Mouse (Mus musculus): ENCODE data around the gene Ank. TPM values are rescaled to one million over a fixed set of nuclear protein-coding genes. Genes with fewer than 3 reads are reported as not detected.

Ank gene
- total and polyA plus RNA-seq, 3 experiments: 0.04 to 0.15 TPM; not detected in 1

- TF ChIP-seq SMC3 (IDR thresholded peaks at IDR 0.05; ENCODE audit: low read depth, low read length) (no peak), USF1 (IDR thresholded peaks at IDR 0.05; ENCODE audit: low read depth, low read length) (no peak), ZNF384 (IDR thresholded peaks at IDR 0.05; ENCODE audit: low read depth, low read length) (peak; percentile 78), MYC (IDR thresholded peaks at IDR 0.05; ENCODE audit: low read depth, low read length) (no peak), KAT2A (conservative IDR thresholded peaks at IDR 0.05; ENCODE audit: low read depth, low read length) (no peak), ETS1 (IDR thresholded peaks at IDR 0.05; ENCODE audit: low read depth, low read length) (peak; percentile 74), RCOR1 (IDR thresholded peaks at IDR 0.05; ENCODE audit: low read depth, low read length) (peak; percentile 52; the same call in 1 of the 2 replicates), MAFK (IDR thresholded peaks at IDR 0.05; ENCODE audit: borderline replicate concordance, low read depth, low read length) (no peak), TCF12 (IDR thresholded peaks at IDR 0.05; ENCODE audit: low read depth, low read length) (0 out of 2 replicates have a peak, but pooled peaks have one; percentile 45), BHLHE40 (IDR thresholded peaks at IDR 0.05; ENCODE audit: borderline replicate concordance, low read depth, low read length) (peak; percentile 40; the same call in 1 of the 2 replicates), RAD21 (IDR thresholded peaks at IDR 0.05; ENCODE audit: low read depth, low read length) (no peak), JUND (IDR thresholded peaks at IDR 0.05; ENCODE audit: low read depth, low read length) (no peak), ZMIZ1 (IDR thresholded peaks at IDR 0.05; ENCODE audit: low read depth, low read length) (no peak), USF2 (IDR thresholded peaks at IDR 0.05; ENCODE audit: borderline replicate concordance in 1 of 2, insufficient read depth in 1 of 2, low read depth in 1 of 2, low read length in 2 of 2) (no peak), MAZ (IDR thresholded peaks at IDR 0.05; ENCODE audit: low read depth, low read length) (no peak), NRF1 (IDR thresholded peaks at IDR 0.05; ENCODE audit: insufficient read depth, low read depth, low read length, poor library complexity, severe bottlenecking) (no peak), MEF2A (IDR thresholded peaks at IDR 0.05; ENCODE audit: extremely low read depth, insufficient replicate concordance, low read depth, low read length, poor library complexity, severe bottlenecking) (no peak), MXI1 (IDR thresholded peaks at IDR 0.05; ENCODE audit: low read depth, low read length) (peak; percentile 81), GABPA (IDR thresholded peaks at IDR 0.05; ENCODE audit: low read depth, low read length) (no peak)
Observed at GRCm38 (mm10) chr15:27620475-27621185, 154.2 kb downstream of the Ank start (continued).

GRCm38 (mm10) chr15:27623286-27623685, 156.8 kb downstream of the Ank start:
- peaks cover 20 to 59% of the 10 kb centered on the region in 2 experiments for H3K36me3 ChIP-seq (ENCODE audit: control insufficient read depth in 1 of 2, insufficient read depth in 2 of 2, low read length in 2 of 2)
- H3K4me3 ChIP-seq (ENCODE audit: control insufficient read depth in 1 of 2, insufficient read depth in 1 of 2, low read depth in 2 of 2, low read length in 2 of 2): no peak overlapping the region
- no peak overlapping the region for H3K27ac ChIP-seq (ENCODE audit: control insufficient read depth, low read depth, low read length)
- H3K9me3 ChIP-seq (replicated peaks; ENCODE audit: insufficient read depth, low read length): no peaks in the 10 kb centered on the region
- no peak for DNase-seq (ENCODE audit: low read depth, low spot score)
- peaks cover 27 to 46% of the 10 kb centered on the region in 2 experiments for H3K4me1 ChIP-seq (ENCODE audit: control insufficient read depth in 1 of 2, insufficient read depth in 2 of 2, low read length in 2 of 2)
- peaks cover 59% of the 10 kb centered on the region for H3K79me2 ChIP-seq (ENCODE audit: control insufficient read depth, insufficient read depth, low read length, poor library complexity)
- no peak overlapping the region for H3K9ac ChIP-seq (ENCODE audit: control insufficient read depth, low read depth, low read length, poor library complexity, severe bottlenecking)
- H3K27me3 ChIP-seq (ENCODE audit: control insufficient read depth in 1 of 2, insufficient read depth in 2 of 2, low read length in 2 of 2): no peaks in the 10 kb centered on the region
- no peak for TF ChIP-seq GATA1 (IDR thresholded peaks at IDR 0.05; ENCODE audit: low read depth, low read length)
- no peak for TF ChIP-seq ZC3H11A (IDR thresholded peaks at IDR 0.05; ENCODE audit: low read depth, low read length)
- TF ChIP-seq MEF2A (IDR thresholded peaks at IDR 0.05; ENCODE audit: extremely low read depth, insufficient replicate concordance, low read depth, low read length, poor library complexity, severe bottlenecking): no peak
- no peak for TF ChIP-seq ZKSCAN1 (IDR thresholded peaks at IDR 0.05; ENCODE audit: low read depth, low read length)
- no peak for TF ChIP-seq E2F4 (IDR thresholded peaks at IDR 0.05; ENCODE audit: borderline replicate concordance, low read depth, low read length)
- no peak for TF ChIP-seq NELFE (IDR thresholded peaks at IDR 0.05; ENCODE audit: low read depth, low read length)
- no peak for TF ChIP-seq MAFK (IDR thresholded peaks at IDR 0.05; ENCODE audit: borderline replicate concordance, low read depth, low read length)
- TF ChIP-seq CHD2 (IDR thresholded peaks at IDR 0.05; ENCODE audit: low read length): no peak
- no peak for TF ChIP-seq RCOR1 (IDR thresholded peaks at IDR 0.05; ENCODE audit: low read depth, low read length)
- no peak for TF ChIP-seq CHD1 (IDR thresholded peaks at IDR 0.05; ENCODE audit: low read depth, low read length)
- TF ChIP-seq ZNF384 (IDR thresholded peaks at IDR 0.05; ENCODE audit: low read depth, low read length): no peak
- TF ChIP-seq EP300 (IDR thresholded peaks at IDR 0.05; ENCODE audit: low read depth in 1 of 2, low read length in 2 of 2): no peak
- no peak for TF ChIP-seq MAZ (IDR thresholded peaks at IDR 0.05; ENCODE audit: low read depth, low read length)
- TF ChIP-seq KAT2A (conservative IDR thresholded peaks at IDR 0.05; ENCODE audit: low read depth, low read length): no peak
- TF ChIP-seq TCF12 (IDR thresholded peaks at IDR 0.05; ENCODE audit: low read depth, low read length): no peak
- no peak for TF ChIP-seq TAL1 (IDR thresholded peaks at IDR 0.05; ENCODE audit: low read length)

Measured in MEL (cell line).